ENCODE assay signal across 11 mouse cellular contexts in genomic region chr15:36906789-36907188, GRCm38 (mm10).
"Had no signal": no experiment of that assay in that cellular context is flagged by ENCODE, and none has a peak within 500 bp of the region (broad histone marks: within the 10 kb centered on the region; RNA-seq: fewer than 3 reads in every experiment).

No protein-coding gene starts in this region.

- ATAC-seq: hindbrain, postnatal 0 days; midbrain, embryonic 15.5 days had no signal

- H3K4me3 ChIP-seq: limb, embryonic 12.5 days; lung, embryonic 15.5 days; midbrain, embryonic 15.5 days; neural tube, embryonic 12.5 days had no signal

- DNase-seq: liver; lung, postnatal 14 days had no signal

- H3K9ac ChIP-seq: limb, embryonic 12.5 days; lung, embryonic 15.5 days; midbrain, embryonic 15.5 days; neural tube, embryonic 12.5 days had no signal

- H3K27ac ChIP-seq: hindbrain, postnatal 0 days; limb, embryonic 12.5 days; lung, embryonic 15.5 days; macrophage; midbrain, embryonic 15.5 days; neural tube, embryonic 12.5 days; stomach, postnatal 0 days had no signal

- H3K9me3 ChIP-seq: limb, embryonic 12.5 days; lung, embryonic 15.5 days; megakaryocyte, embryonic 14.5 days; midbrain, embryonic 15.5 days; neural tube, embryonic 12.5 days had no signal

- H3K36me3 ChIP-seq: limb, embryonic 12.5 days; lung, embryonic 15.5 days; midbrain, embryonic 15.5 days; neural tube, embryonic 12.5 days had no signal

- H3K27me3 ChIP-seq: limb, embryonic 12.5 days; lung, embryonic 15.5 days; megakaryocyte, embryonic 14.5 days; midbrain, embryonic 15.5 days; neural tube, embryonic 12.5 days had no signal

- H3K4me2 ChIP-seq: limb, embryonic 12.5 days; lung, embryonic 15.5 days; midbrain, embryonic 11.5 days; midbrain, embryonic 15.5 days; neural tube, embryonic 12.5 days had no signal
